Mouse (Mus musculus): ENCODE results near the gene Nedd8. TPM values are rescaled to one million over a fixed set of nuclear protein-coding genes. Genes with fewer than 3 reads are reported as not detected.

Nedd8 gene
- polyA plus RNA-seq, 1 experiment: 478 TPM

DNA sequence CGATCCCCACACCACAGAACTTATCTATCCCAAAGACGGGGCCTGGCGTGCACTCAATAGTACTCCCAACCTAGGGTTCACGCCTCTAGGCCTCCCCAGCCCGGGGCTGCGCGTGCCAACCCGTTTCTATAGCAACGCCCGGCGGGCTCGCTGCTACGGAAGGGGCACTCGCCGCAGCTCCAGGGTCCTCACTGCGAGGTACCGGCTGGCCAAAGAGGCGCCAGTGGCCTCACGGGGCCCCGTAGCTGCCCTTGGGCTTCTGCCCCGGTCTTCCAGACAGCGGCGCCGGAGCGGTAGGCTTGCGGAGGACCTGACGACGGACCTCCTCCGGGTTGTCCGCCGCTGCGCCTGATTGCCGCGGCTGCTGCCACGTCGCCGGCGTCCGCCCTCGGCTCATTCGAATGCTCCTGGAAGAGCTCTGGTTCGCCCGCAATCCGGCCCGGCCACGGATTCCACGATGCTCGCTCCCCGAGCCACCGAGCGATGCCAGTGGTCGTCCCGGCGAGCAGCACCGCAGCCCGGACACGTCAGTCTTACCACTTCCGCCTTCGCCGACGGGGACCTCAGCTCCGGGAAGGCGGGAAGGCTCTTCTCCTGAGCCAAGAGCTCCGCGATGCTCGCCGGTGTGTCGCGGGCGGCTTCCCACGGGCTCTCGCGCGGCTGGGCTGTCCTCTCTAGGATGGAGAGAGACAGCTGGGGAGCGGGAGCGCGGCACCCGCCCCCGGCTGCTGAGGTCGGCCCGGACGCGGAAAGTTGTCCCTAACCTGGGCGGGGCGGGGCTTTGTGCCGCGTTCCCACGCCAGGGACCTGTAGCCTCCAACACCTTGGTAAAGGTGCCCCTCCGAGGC lies 28.6 kb downstream of the Nedd8 start, which contains the start of gene Tm9sf1:
Tm9sf1 (minus strand) TSS at position 747 of the 848 bp plus-strand sequence.
- Histone ChIP-seq H3K36me3 (ENCODE audit: control insufficient read depth, insufficient read depth) (peaks cover 35% of the 10 kb centered on the region), H3K79me2 (ENCODE audit: control insufficient read depth, insufficient read depth) (peaks cover 80% of the 10 kb centered on the region), H3K4me3 (ENCODE audit: insufficient read depth, poor library complexity, severe bottlenecking) (peak within 1 kb of the TSS; percentile 83), H3K79me3 (ENCODE audit: low read depth) (peaks cover 44% of the 10 kb centered on the region), H3K27me3 (ENCODE audit: control insufficient read depth, insufficient read depth, insufficient read length) (no peaks in the 10 kb centered on the region), H3ac (ENCODE audit: control insufficient read depth, insufficient read length, low read depth) (peak within 1 kb of the TSS; percentile 88)
- TF ChIP-seq MAX (IDR thresholded peaks at IDR 0.05) (peak; percentile 96), MYOD1 (IDR thresholded peaks at IDR 0.05; ENCODE audit: control insufficient read depth, insufficient read length, low read depth) (no peak), USF1 (IDR thresholded peaks at IDR 0.05; ENCODE audit: low read depth) (no peak)

GRCm38 (mm10) chr14:55642679-55643059 lies 29.3 kb downstream of the Nedd8 start:
- peaks cover 44% of the 10 kb centered on the region for H3K79me3 ChIP-seq (ENCODE audit: low read depth)
- H3ac ChIP-seq (ENCODE audit: control insufficient read depth, insufficient read length, low read depth): peak overlapping the region; percentile 88
- H3K27me3 ChIP-seq (ENCODE audit: control insufficient read depth, insufficient read depth, insufficient read length): no peaks in the 10 kb centered on the region
- no peak for TF ChIP-seq FOSL1 (IDR thresholded peaks at IDR 0.05; ENCODE audit: insufficient read depth, low read length, poor library complexity, severe bottlenecking)
- peaks cover 80% of the 10 kb centered on the region for H3K79me2 ChIP-seq (ENCODE audit: control insufficient read depth, insufficient read depth)
- peak overlapping the region; percentile 83 for H3K4me3 ChIP-seq (ENCODE audit: insufficient read depth, poor library complexity, severe bottlenecking)
- peaks cover 41% of the 10 kb centered on the region for H3K36me3 ChIP-seq (ENCODE audit: control insufficient read depth, insufficient read depth)

DNA sequence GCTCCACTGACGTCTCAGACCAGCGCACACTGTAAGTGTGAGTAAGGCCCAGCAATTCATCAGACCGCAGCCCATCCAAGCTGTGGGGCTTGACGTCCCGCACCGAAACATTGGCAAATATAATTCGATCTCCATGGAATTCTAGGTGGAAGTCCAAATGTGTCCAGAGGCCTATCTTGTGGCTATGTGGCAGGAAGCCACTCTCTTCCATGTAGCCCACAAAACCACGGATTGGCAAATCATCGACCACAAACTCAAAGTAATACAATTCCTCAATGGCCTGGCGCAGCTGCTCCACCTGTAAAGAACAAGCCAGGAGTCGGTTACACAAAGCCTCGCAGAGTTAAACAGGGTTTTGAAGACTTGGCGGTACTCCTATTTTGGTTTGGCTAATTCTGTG lies 30.6 kb downstream of the Nedd8 start:
- Histone ChIP-seq H3K4me3 (ENCODE audit: insufficient read depth, poor library complexity, severe bottlenecking) (no peak overlapping the region), H3K36me3 (ENCODE audit: control insufficient read depth, insufficient read depth) (peaks cover 55% of the 10 kb centered on the region), H3ac (ENCODE audit: control insufficient read depth, insufficient read length, low read depth) (no peak overlapping the region), H3K79me3 (ENCODE audit: low read depth) (peaks cover 44% of the 10 kb centered on the region), H3K79me2 (ENCODE audit: control insufficient read depth, insufficient read depth) (peaks cover 70% of the 10 kb centered on the region), H3K27me3 (ENCODE audit: control insufficient read depth, insufficient read depth, insufficient read length) (no peaks in the 10 kb centered on the region)
- no peak for TF ChIP-seq CEBPB (IDR thresholded peaks at IDR 0.05; ENCODE audit: low read depth)
- TF ChIP-seq MYOD1 (IDR thresholded peaks at IDR 0.05; ENCODE audit: control insufficient read depth, insufficient read length, low read depth): peak; percentile 3
- no peak for TF ChIP-seq USF1 (IDR thresholded peaks at IDR 0.05; ENCODE audit: low read depth)

DNA sequence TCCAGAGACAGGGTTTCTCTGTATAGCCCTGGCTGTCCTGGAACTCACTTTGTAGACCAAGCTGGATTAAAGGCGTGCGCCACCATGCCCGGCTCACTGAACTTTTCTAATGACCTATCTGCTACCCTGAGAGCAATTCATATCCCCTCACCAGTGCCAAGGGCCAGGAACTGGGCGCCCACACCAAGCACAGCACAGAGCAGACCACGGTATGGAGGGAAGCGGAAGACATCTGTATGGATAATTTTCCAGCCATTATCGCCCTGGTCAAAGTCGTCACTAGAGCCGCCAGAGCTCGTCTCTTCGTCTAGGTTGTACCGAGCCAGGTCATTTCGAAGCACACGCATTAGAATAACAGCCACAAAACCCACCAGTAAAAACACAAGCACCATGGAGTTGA lies 31.1 kb downstream of the Nedd8 start:
- peaks cover 65% of the 10 kb centered on the region for H3K79me2 ChIP-seq (ENCODE audit: control insufficient read depth, insufficient read depth)
- H3K79me3 ChIP-seq (ENCODE audit: low read depth): peaks cover 42% of the 10 kb centered on the region
- H3ac ChIP-seq (ENCODE audit: control insufficient read depth, insufficient read length, low read depth): no peak overlapping the region
- no peak overlapping the region for H3K4me3 ChIP-seq (ENCODE audit: insufficient read depth, poor library complexity, severe bottlenecking)
- H3K36me3 ChIP-seq (ENCODE audit: control insufficient read depth, insufficient read depth): peaks cover 59% of the 10 kb centered on the region
- TF ChIP-seq MYOG (IDR thresholded peaks at IDR 0.05; ENCODE audit: control insufficient read depth, extremely low read depth, insufficient read length) (no peak), MAX (IDR thresholded peaks at IDR 0.05) (no peak), USF1 (IDR thresholded peaks at IDR 0.05; ENCODE audit: low read depth) (no peak), FOSL1 (IDR thresholded peaks at IDR 0.05; ENCODE audit: insufficient read depth, low read length, poor library complexity, severe bottlenecking) (no peak), CTCF (IDR thresholded peaks at IDR 0.05; ENCODE audit: control insufficient read depth, insufficient read depth, insufficient read length) (no peak), MYOD1 (IDR thresholded peaks at IDR 0.05; ENCODE audit: control insufficient read depth, insufficient read length, low read depth) (no peak), CEBPB (IDR thresholded peaks at IDR 0.05; ENCODE audit: low read depth) (no peak)
- no peaks in the 10 kb centered on the region for H3K27me3 ChIP-seq (ENCODE audit: control insufficient read depth, insufficient read depth, insufficient read length)

GRCm38 (mm10) chr14:55637795-55638194 lies 34.1 kb downstream of the Nedd8 start, which contains the start of gene Gm49378:
Gene Gm49378 (minus strand): TSS chr14:55637895.
- Histone ChIP-seq H3ac (ENCODE audit: control insufficient read depth, insufficient read length, low read depth) (no peak within 1 kb of the TSS), H3K79me2 (ENCODE audit: control insufficient read depth, insufficient read depth) (peaks cover 59% of the 10 kb centered on the region), H3K4me3 (ENCODE audit: insufficient read depth, poor library complexity, severe bottlenecking) (no peak within 1 kb of the TSS), H3K27me3 (ENCODE audit: control insufficient read depth, insufficient read depth, insufficient read length) (no peaks in the 10 kb centered on the region), H3K36me3 (ENCODE audit: control insufficient read depth, insufficient read depth) (peaks cover 74% of the 10 kb centered on the region), H3K79me3 (ENCODE audit: low read depth) (peaks cover 42% of the 10 kb centered on the region)
- no peak for TF ChIP-seq MYOD1 (IDR thresholded peaks at IDR 0.05; ENCODE audit: control insufficient read depth, insufficient read length, low read depth)
- TF ChIP-seq MAX (IDR thresholded peaks at IDR 0.05): no peak
- TF ChIP-seq CEBPB (IDR thresholded peaks at IDR 0.05; ENCODE audit: low read depth): no peak
- no peak for TF ChIP-seq MYOG (IDR thresholded peaks at IDR 0.05; ENCODE audit: control insufficient read depth, extremely low read depth, insufficient read length)
- TF ChIP-seq USF1 (IDR thresholded peaks at IDR 0.05; ENCODE audit: low read depth): no peak
- TF ChIP-seq CTCF (IDR thresholded peaks at IDR 0.05; ENCODE audit: control insufficient read depth, insufficient read depth, insufficient read length): no peak
- no peak for TF ChIP-seq FOSL1 (IDR thresholded peaks at IDR 0.05; ENCODE audit: insufficient read depth, low read length, poor library complexity, severe bottlenecking)

GRCm38 (mm10) chr14:55635523-55636007 lies 36.4 kb downstream of the Nedd8 start, which contains the start of gene Ipo4:
Gene Ipo4 (minus strand): TSS chr14:55635957.
- Histone ChIP-seq H3K79me3 (ENCODE audit: low read depth) (peaks cover 22% of the 10 kb centered on the region), H3K79me2 (ENCODE audit: control insufficient read depth, insufficient read depth) (peaks cover 36% of the 10 kb centered on the region), H3ac (ENCODE audit: control insufficient read depth, insufficient read length, low read depth) (peak within 1 kb of the TSS; percentile 96), H3K27me3 (ENCODE audit: control insufficient read depth, insufficient read depth, insufficient read length) (no peaks in the 10 kb centered on the region), H3K36me3 (ENCODE audit: control insufficient read depth, insufficient read depth) (peaks cover 84% of the 10 kb centered on the region), H3K4me3 (ENCODE audit: insufficient read depth, poor library complexity, severe bottlenecking) (peak within 1 kb of the TSS; percentile 68)
- TF ChIP-seq USF1 (IDR thresholded peaks at IDR 0.05; ENCODE audit: low read depth): peak; percentile 66
- no peak for TF ChIP-seq FOSL1 (IDR thresholded peaks at IDR 0.05; ENCODE audit: insufficient read depth, low read length, poor library complexity, severe bottlenecking)
- peak; percentile 98 for TF ChIP-seq MAX (IDR thresholded peaks at IDR 0.05)
- TF ChIP-seq CEBPB (IDR thresholded peaks at IDR 0.05; ENCODE audit: low read depth): no peak
- TF ChIP-seq CTCF (IDR thresholded peaks at IDR 0.05; ENCODE audit: control insufficient read depth, insufficient read depth, insufficient read length): no peak
